In the genomic region with DNA sequence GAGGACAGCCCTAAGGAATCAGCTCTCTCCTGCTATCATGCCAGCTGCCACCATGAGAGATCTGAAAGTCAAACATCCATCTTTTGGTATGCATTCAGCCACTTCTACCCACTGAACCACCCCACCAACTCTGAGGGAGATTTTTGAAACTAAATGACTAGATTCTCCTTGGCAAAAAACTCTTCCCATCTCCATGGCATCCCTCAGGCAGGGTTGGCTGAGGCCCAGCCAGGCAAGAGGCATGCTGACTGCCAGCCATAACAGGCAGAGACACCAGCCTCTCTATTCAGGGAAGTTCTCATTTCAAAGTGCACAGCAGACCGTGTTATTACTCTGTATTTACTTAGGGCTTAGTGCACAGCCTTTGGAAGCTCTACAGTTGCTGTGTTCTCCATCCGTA, we compare ENCODE assay signal across 12 mouse cellular contexts.
A peak's percentile ranks its signal among the peaks of the same experiment; 100 is the strongest.
DNase-seq lines count a peak whose midpoint lies in the region; ATAC-seq lines count a peak whose summit lies in the region.
"Had no signal": no experiment of that assay in that cellular context is flagged by ENCODE, and none has a peak within 500 bp of the region (broad histone marks: within the 10 kb centered on the region; RNA-seq: fewer than 3 reads in every experiment).

No protein-coding gene starts in this region.

- no peak overlapping the region for H3K9ac ChIP-seq in embryonic facial prominence, embryonic 14.5 days (ENCODE audit: low read depth, low read length)
- no peak overlapping the region for H3K9ac ChIP-seq in heart, embryonic 12.5 days
- H3K9ac ChIP-seq: liver, embryonic 13.5 days; neural tube, embryonic 12.5 days had no signal

- H3K4me1 ChIP-seq in embryonic facial prominence, embryonic 14.5 days (ENCODE audit: control insufficient read depth, insufficient read depth, low read length) = no peaks in the 10 kb centered on the region
- peaks cover 15% of the 10 kb centered on the region for H3K4me1 ChIP-seq in embryonic facial prominence, embryonic 10.5 days
- no peaks in the 10 kb centered on the region for H3K4me1 ChIP-seq in heart, embryonic 12.5 days (replicated peaks)
- H3K4me1 ChIP-seq: liver, embryonic 13.5 days; neural tube, embryonic 12.5 days had no signal

- no peak overlapping the region for H3K27ac ChIP-seq in embryonic facial prominence, embryonic 14.5 days (replicated peaks; ENCODE audit: low read depth, low read length)
- H3K27ac ChIP-seq in embryonic facial prominence, embryonic 10.5 days (replicated peaks) = no peak overlapping the region
- no peak overlapping the region for H3K27ac ChIP-seq in heart, embryonic 12.5 days (ENCODE audit: poor library complexity, severe bottlenecking)
- H3K27ac ChIP-seq: liver, embryonic 13.5 days; neural tube, embryonic 12.5 days had no signal

- DNase-seq in embryonic facial prominence, embryonic 14.5 days (ENCODE audit: low spot score) = peak; percentile 6
- DNase-seq in embryonic facial prominence, embryonic 10.5 days (ENCODE audit: low spot score) = no peak
- DNase-seq in Muller cell, postnatal 12 days (ENCODE audit: inconsistent ontology term) = peak; percentile 52
- peak; percentile 65 to 76 for DNase-seq in cerebellum, postnatal 25 days
- peak; percentile 56 to 62 for DNase-seq in layer of hippocampus, postnatal 36 days
- DNase-seq in gastrocnemius, postnatal 4 days (ENCODE audit: low spot score in 2 of 2) = no peak
- no peak for DNase-seq in thymus, postnatal 10 days (ENCODE audit: low spot score in 2 of 2)
- DNase-seq: kidney, postnatal 14 days; liver, embryonic 13.5 days had no signal

- no peak overlapping the region for H3K4me2 ChIP-seq in embryonic facial prominence, embryonic 14.5 days (ENCODE audit: low read depth, low read length)
- H3K4me2 ChIP-seq in heart, embryonic 12.5 days = no peak overlapping the region
- H3K4me2 ChIP-seq: liver, embryonic 13.5 days; neural tube, embryonic 12.5 days had no signal

- no peak overlapping the region for H3K4me3 ChIP-seq in embryonic facial prominence, embryonic 14.5 days (ENCODE audit: low read depth, low read length)
- H3K4me3 ChIP-seq in embryonic facial prominence, embryonic 10.5 days = no peak overlapping the region
- H3K4me3 ChIP-seq in heart, embryonic 12.5 days = no peak overlapping the region
- H3K4me3 ChIP-seq: liver, embryonic 13.5 days; neural tube, embryonic 12.5 days had no signal

- H3K36me3 ChIP-seq in embryonic facial prominence, embryonic 14.5 days (ENCODE audit: control insufficient read depth, insufficient read depth, low read length) = no peaks in the 10 kb centered on the region
- no peaks in the 10 kb centered on the region for H3K36me3 ChIP-seq in embryonic facial prominence, embryonic 10.5 days (replicated peaks)
- no peaks in the 10 kb centered on the region for H3K36me3 ChIP-seq in heart, embryonic 12.5 days
- H3K36me3 ChIP-seq: G1E; liver, embryonic 13.5 days; neural tube, embryonic 12.5 days had no signal

- ATAC-seq in embryonic facial prominence, embryonic 14.5 days (ENCODE audit: low read depth) = no peak
- no peak for ATAC-seq in heart, embryonic 12.5 days (ENCODE audit: insufficient number of reproducible peaks, low FRiP score)

- 73% methylated on average over 2 of the region's 2 CpGs for WGBS in embryonic facial prominence, embryonic 14.5 days
- WGBS in embryonic facial prominence, embryonic 10.5 days = 77% methylated on average over 2 of the region's 2 CpGs
- 76% methylated on average over 2 of the region's 2 CpGs for WGBS in heart, embryonic 12.5 days

- no peaks in the 10 kb centered on the region for H3K9me3 ChIP-seq in embryonic facial prominence, embryonic 14.5 days (ENCODE audit: control insufficient read depth, low read length)
- no peaks in the 10 kb centered on the region for H3K9me3 ChIP-seq in embryonic facial prominence, embryonic 10.5 days
- H3K9me3 ChIP-seq in heart, embryonic 12.5 days (replicated peaks) = 0 out of 2 replicates have a peak, but pooled peaks cover 7% of the 10 kb centered on the region
- H3K9me3 ChIP-seq: neural tube, embryonic 12.5 days had no signal

- no peaks in the 10 kb centered on the region for H3K27me3 ChIP-seq in embryonic facial prominence, embryonic 14.5 days (replicated peaks; ENCODE audit: control insufficient read depth, insufficient read depth, low read length)
- no peaks in the 10 kb centered on the region for H3K27me3 ChIP-seq in embryonic facial prominence, embryonic 10.5 days (replicated peaks; ENCODE audit: low read depth, poor library complexity, severe bottlenecking)
- H3K27me3 ChIP-seq in heart, embryonic 12.5 days (replicated peaks) = no peaks in the 10 kb centered on the region
- H3K27me3 ChIP-seq: liver, embryonic 13.5 days; neural tube, embryonic 12.5 days had no signal

Comparison
In these comparisons a context has a peak if more than half of its experiments do, and no peak if none do; other contexts are left out.
1. DNase-seq: peak in embryonic facial prominence, embryonic 14.5 days (single experiment), Muller cell, postnatal 12 days (single experiment), cerebellum, postnatal 25 days (2 of 2) and layer of hippocampus, postnatal 36 days (2 of 2); none in embryonic facial prominence, embryonic 10.5 days (single experiment), gastrocnemius, postnatal 4 days (0 of 2) and thymus, postnatal 10 days (0 of 2).